Mouse (Mus musculus): ENCODE data around the gene Trim72. TPM values are rescaled to one million over a fixed set of nuclear protein-coding genes. Genes with fewer than 3 reads are reported as not detected.

Gene Trim72
- polyA plus RNA-seq, 1 experiment from 2014 or later = 0.10 TPM

DNA sequence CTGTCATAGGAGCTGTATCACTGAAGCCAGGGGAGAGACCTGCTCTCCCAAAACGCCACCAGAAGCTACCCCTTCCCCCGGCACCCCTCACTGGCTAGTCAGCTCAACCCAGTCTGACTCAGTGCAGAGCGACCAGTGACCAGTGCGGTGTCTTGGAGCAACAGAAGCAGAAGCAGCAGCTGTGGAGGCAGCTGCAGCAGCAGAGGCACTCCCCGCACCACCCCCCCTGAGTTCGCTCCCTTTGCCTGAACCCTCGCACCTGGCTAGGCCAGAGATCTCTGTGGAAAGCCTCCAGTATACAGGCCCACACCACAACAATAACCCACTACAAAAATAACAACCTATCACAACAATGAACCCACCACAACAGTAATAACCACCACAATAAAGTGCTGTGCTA is 54.8 kb downstream of the Trim72 start:
- no peak overlapping the region for H3K4me3 ChIP-seq
- H3K9me3 ChIP-seq = no peaks in the 10 kb centered on the region
- no peak for ATAC-seq (ENCODE audit: borderline replicate concordance, extremely low read depth, low FRiP score, low TSS enrichment)
- H3K27me3 ChIP-seq = no peaks in the 10 kb centered on the region
- no peak overlapping the region for H3K4me2 ChIP-seq
- H3K36me3 ChIP-seq = no peaks in the 10 kb centered on the region
- H3K9ac ChIP-seq = no peak overlapping the region
- H3K27ac ChIP-seq = no peak overlapping the region
- H3K4me1 ChIP-seq = no peaks in the 10 kb centered on the region
- 59% methylated on average over 7 of the region's 7 CpGs for WGBS

DNA sequence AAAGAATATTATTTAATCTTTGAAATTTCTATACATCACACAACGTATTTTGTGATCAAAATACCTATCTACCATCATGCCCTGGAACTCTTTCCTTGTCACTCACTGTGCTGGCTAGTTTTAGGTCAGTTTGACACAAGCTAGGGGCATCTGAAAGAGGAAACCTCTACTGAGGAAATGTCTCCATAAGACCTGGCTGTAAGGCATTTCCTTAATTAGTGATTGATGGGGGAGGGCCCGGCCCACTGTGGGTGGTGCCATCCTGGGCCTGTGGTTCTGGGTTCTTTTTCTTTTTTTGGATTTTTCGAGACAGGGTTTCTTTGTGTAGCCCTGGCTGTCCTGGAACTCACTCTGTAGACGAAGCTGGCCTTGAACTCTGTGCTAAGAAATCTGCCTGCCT is 55.3 kb downstream of the Trim72 start:
- no peaks in the 10 kb centered on the region for H3K27me3 ChIP-seq
- H3K4me2 ChIP-seq = no peak overlapping the region
- no peaks in the 10 kb centered on the region for H3K9me3 ChIP-seq
- no peaks in the 10 kb centered on the region for H3K36me3 ChIP-seq
- WGBS = 73% methylated on average over 4 of the region's 4 CpGs
- no peak overlapping the region for H3K9ac ChIP-seq
- H3K27ac ChIP-seq = no peak overlapping the region
- H3K4me3 ChIP-seq = no peak overlapping the region
- no peaks in the 10 kb centered on the region for H3K4me1 ChIP-seq
- ATAC-seq (ENCODE audit: borderline replicate concordance, extremely low read depth, low FRiP score, low TSS enrichment) = no peak

Other genes starting within 250 kb of the Trim72 start
- gene Orai3, start 234.1 kb upstream of the Trim72 start, polyA plus RNA-seq (2015; fragmentation: Nextera tagmentation; extraction: Ambion mirVana) = 27.2 and 30.7 TPM in 2 replicates
- 23.3 and 24.7 TPM in 2 replicates for gene Setd1a, start 227.3 kb upstream of the Trim72 start, polyA plus RNA-seq (2015; fragmentation: Nextera tagmentation; extraction: Ambion mirVana)
- gene Gm49388, start 218.3 kb upstream of the Trim72 start, polyA plus RNA-seq (2015; fragmentation: Nextera tagmentation; extraction: Ambion mirVana) = not detected in 2 replicates
- gene Hsd3b7, start 203.3 kb upstream of the Trim72 start, polyA plus RNA-seq (2015; fragmentation: Nextera tagmentation; extraction: Ambion mirVana) = 21.1 and 24.3 TPM in 2 replicates
- gene Stx4a, start 179.7 kb upstream of the Trim72 start, polyA plus RNA-seq (2015; fragmentation: Nextera tagmentation; extraction: Ambion mirVana) = 42.1 and 43.2 TPM in 2 replicates
- 1.3 and 1.9 TPM in 2 replicates for gene Stx1b, start 179.4 kb upstream of the Trim72 start, polyA plus RNA-seq (2015; fragmentation: Nextera tagmentation; extraction: Ambion mirVana)
- gene Zfp646, start 127.7 kb upstream of the Trim72 start, polyA plus RNA-seq (2015; fragmentation: Nextera tagmentation; extraction: Ambion mirVana) = 11.0 and 11.3 TPM in 2 replicates
- gene Zfp668, start 127.1 kb upstream of the Trim72 start, polyA plus RNA-seq (2015; fragmentation: Nextera tagmentation; extraction: Ambion mirVana) = 17.9 and 21.3 TPM in 2 replicates
- 1.1 and 1.4 TPM in 2 replicates for gene Prss53, start 113.0 kb upstream of the Trim72 start, polyA plus RNA-seq (2015; fragmentation: Nextera tagmentation; extraction: Ambion mirVana)
- gene Gm21974, start 108.5 kb upstream of the Trim72 start, polyA plus RNA-seq (2015; fragmentation: Nextera tagmentation; extraction: Ambion mirVana) = not detected in 2 replicates
- gene Vkorc1, start 108.3 kb upstream of the Trim72 start, polyA plus RNA-seq (2015; fragmentation: Nextera tagmentation; extraction: Ambion mirVana) = 150 and 156 TPM in 2 replicates
- gene Bckdk, start 99.9 kb upstream of the Trim72 start, polyA plus RNA-seq (2015; fragmentation: Nextera tagmentation; extraction: Ambion mirVana) = 134 and 142 TPM in 2 replicates
- 39.5 and 44.3 TPM in 2 replicates for gene Kat8, start 91.4 kb upstream of the Trim72 start, polyA plus RNA-seq (2015; fragmentation: Nextera tagmentation; extraction: Ambion mirVana)
- 80.0 and 84.5 TPM in 2 replicates for gene Prss8, start 73.8 kb upstream of the Trim72 start, polyA plus RNA-seq (2015; fragmentation: Nextera tagmentation; extraction: Ambion mirVana)
- 11.8 and 13.1 TPM in 2 replicates for gene Prss36, start 57.2 kb upstream of the Trim72 start, polyA plus RNA-seq (2015; fragmentation: Nextera tagmentation; extraction: Ambion mirVana)
- 428 and 443 TPM in 2 replicates for gene Fus, start 36.5 kb upstream of the Trim72 start, polyA plus RNA-seq (2015; fragmentation: Nextera tagmentation; extraction: Ambion mirVana)
- gene Pycard, start 10.1 kb upstream of the Trim72 start, polyA plus RNA-seq (2015; fragmentation: Nextera tagmentation; extraction: Ambion mirVana) = 35.0 and 37.6 TPM in 2 replicates
- gene Itgam, start 58.7 kb downstream of the Trim72 start, polyA plus RNA-seq (2015; fragmentation: Nextera tagmentation; extraction: Ambion mirVana) = 1.4 and 1.5 TPM in 2 replicates
- gene Gm49368, start 58.7 kb downstream of the Trim72 start, polyA plus RNA-seq (2015; fragmentation: Nextera tagmentation; extraction: Ambion mirVana) = not detected in 2 replicates
- 0.05 and 0.19 TPM in 2 replicates for gene Itgax, start 125.6 kb downstream of the Trim72 start, polyA plus RNA-seq (2015; fragmentation: Nextera tagmentation; extraction: Ambion mirVana)
- 0.10 TPM in 1 of 2 replicates, not detected in the other for gene Itgad, start 150.4 kb downstream of the Trim72 start, polyA plus RNA-seq (2015; fragmentation: Nextera tagmentation; extraction: Ambion mirVana)
- gene Cox6a2, start 202.4 kb downstream of the Trim72 start, polyA plus RNA-seq (2015; fragmentation: Nextera tagmentation; extraction: Ambion mirVana) = 19.0 and 23.9 TPM in 2 replicates
- 22.4 and 24.5 TPM in 2 replicates for gene Armc5, start 233.4 kb downstream of the Trim72 start, polyA plus RNA-seq (2015; fragmentation: Nextera tagmentation; extraction: Ambion mirVana)
- 8.2 and 9.1 TPM in 2 replicates for gene 9130023H24Rik, start 234.1 kb downstream of the Trim72 start, polyA plus RNA-seq (2015; fragmentation: Nextera tagmentation; extraction: Ambion mirVana)
- gene Tgfb1i1, start 242.9 kb downstream of the Trim72 start, polyA plus RNA-seq (2015; fragmentation: Nextera tagmentation; extraction: Ambion mirVana) = 173 and 178 TPM in 2 replicates

Measured in lung, embryonic 15.5 days (tissue).